Mouse (Mus musculus) gonadal fat pad, adult 2 months (tissue): Measurements from ENCODE around the gene Pitpna. TPM values are rescaled to one million over a fixed set of nuclear protein-coding genes. Genes with fewer than 3 reads are reported as not detected.

Experiments
- DNase-seq: peaks from one replicate; pipeline ENCODE4 v3.0.0-alpha.2; 2012; ENCODE audit warnings: low read depth
- polyA plus RNA-seq: library from polyadenylated mRNA; depleted of rRNA; stranded (reverse); fragments of >200 nt; gene quantifications from 2 replicates; pipeline ENCODE4 v1.2.3, GENCODE M21; 2012

The Pitpna gene
- polyA plus RNA-seq, 1 experiment, result 48.4 TPM

DNA sequence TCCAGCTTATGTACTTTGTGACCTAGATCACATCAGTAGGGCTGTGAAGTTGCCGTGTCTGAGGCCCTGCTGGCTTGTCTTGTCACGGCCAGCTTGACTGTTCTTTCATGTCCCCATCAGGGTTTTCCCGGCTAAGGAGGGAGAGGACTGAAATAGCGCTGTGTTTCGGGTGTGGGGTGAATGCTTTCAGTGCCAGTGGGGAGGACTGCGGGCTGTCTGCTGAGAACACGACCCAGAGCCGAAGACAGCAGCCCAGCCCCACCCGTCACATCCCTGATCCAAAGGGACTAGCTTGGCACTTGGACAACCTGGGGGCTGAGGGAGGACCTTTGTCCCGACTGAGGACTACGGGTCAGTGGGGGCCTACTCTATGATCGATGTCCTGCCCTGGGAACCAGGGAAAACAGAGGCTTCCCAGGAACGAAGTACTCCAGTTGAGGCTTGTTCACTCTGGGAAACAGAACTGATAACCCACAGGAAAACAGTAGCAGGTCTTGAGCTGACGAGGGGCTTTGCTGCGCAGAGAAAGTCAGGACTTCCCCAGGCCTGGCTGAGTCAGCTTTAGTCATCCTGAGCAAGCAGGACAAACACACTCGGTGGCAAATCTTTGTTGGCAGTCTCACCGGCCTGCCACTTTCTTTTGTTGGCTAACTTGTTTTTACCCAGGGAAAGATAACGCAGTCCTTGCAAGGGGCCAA, 23.9 kb upstream of the Pitpna start:
- DNase-seq, result no peak

DNA sequence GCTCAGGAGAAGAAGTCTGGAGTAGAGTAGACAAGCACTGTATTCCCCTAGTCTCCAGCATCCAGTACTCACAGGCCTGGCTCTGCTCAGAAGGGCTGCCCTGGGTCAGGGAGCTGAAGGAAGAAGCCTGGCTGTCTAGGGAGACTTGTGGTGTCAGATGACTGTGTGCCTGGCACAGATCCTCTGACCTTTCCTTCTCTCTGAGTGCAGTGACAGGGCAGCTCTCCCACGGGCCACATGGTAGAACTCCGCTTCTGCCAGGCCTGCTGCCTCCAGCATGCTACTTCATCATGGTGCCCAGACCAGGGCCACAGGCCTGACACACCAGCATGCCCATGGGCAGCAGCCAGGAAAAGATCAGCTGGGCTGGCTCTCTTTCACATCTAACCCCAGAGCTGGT, 22.0 kb upstream of the Pitpna start:
- no peak for DNase-seq

- no peak for DNase-seq
These were observed 21.4 kb upstream of the Pitpna start for GRCm38 (mm10) chr11:75566276-75567196.

DNA sequence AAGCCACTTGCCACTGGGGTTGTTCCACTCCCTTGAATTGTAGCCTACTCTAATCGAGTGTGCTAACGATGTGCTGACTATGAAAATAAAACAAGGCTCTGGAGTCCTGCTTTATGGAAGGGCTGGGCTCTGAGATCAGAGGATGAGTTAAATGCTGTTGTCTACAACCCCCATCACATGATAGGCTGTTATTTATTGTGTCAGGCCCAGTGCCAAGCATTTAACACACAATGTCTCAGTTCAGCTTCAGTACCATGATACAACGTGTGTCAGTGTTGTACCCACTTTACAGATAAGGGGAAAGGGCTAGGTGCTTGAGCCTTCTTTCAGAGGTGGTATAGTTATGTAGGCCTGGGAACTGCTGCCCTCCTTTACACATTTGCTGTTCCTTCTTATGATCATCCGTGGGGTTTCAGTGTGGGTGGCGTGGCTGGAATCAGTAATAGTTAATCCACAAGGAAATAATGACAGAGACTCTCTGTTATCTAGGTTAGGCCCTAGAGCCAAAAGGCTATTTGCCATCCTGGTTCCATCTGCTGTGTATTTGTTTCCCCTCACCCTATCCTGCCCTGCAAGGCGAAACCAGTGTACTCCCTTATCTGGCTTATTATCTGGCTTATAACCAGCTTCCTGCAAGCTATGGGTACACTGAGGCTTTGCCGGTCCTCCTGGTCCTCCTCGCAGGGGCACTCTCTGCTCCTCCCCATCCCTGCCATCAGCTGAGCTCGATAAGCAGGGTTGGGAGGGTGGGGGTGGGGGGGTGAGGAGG, 20.4 kb upstream of the Pitpna start:
- no peak for DNase-seq

DNA sequence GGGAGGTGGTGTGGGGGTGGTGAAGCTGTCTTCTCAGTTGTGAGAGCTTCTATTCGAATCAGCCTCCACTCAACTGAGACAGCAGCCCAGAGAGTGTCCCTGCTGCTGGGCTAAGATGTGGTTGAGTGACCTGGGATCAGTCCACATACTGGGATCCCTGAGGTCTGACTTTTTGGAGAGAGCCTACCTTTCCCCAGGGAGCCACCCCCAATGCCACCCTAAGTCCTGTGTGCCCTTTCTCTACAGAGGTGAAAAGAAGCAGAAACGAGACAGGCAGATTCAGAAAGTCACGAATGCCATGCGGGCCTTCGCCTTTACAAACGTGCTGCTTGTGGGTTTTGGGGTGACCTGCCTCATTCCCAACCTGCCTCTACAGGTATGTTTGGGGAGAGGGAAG, 19.8 kb upstream of the Pitpna start:
- no peak for DNase-seq

DNA sequence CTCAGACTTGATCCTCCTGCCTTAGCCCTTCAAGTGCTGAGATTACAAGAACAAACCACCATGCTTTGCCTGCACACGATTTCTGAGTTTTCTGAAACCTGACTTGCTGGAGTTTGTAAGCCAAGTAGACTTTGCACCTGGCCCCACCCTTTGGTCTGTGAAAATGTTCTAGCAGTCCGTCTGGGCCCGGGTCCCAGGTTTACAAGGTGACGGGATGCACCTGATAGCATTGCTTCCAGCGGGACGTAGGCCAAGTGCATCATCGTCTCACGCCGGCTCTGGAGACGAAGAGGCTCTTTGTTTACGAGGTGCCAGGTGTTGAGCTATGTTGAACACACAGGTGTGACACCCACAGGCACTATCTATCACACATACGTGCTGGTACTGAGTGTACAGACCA, 18.9 kb upstream of the Pitpna start:
- DNase-seq, result no peak

- DNase-seq, result no peak
These were observed 17.3 kb upstream of the Pitpna start for GRCm38 (mm10) chr11:75570375-75571125.

DNA sequence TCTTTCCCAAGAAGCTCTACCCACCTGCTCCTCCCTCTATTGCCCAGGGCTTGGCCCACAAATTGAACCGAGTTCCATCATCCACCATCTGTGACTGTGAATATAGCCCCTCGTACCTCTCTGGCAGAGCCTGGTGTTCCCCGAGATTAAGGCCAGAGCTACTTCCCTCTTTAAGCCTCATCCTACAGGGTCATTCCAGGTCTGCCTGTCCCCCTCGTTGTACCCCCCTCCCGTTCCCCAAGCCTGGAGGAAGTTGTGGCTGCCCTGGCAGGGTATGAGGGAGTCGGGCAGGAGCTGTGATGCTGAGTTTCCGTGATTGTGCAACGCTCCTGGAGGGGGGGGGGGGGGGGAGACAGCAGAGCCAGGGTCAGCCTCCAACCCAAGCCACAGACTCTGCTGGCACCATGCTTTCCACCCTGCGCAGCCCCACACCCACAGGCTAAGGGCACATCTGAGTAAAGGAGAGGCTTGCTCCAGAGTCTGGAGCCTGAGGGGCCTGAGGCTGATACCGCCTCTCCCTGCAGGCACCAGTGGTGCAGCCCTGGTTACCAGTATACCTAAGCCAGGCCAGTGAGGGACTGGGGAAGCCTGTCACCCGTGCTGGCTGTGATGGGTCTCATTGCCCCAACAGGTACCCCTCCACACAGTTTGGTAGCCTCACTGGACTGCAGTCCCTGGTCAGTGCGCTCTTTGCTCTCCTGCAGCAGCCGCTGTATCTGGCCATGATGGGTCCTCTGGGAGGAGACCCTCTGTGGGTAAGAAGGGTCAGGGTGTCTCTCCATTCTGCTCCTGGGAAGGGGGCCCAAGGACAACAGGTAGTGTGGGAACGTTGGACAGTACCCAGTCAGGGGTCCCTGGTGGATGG, 16.5 kb upstream of the Pitpna start:
- no peak for DNase-seq

- DNase-seq, result no peak
These were observed 15.6 kb upstream of the Pitpna start for GRCm38 (mm10) chr11:75572301-75572791.

- DNase-seq, result no peak
These were observed 14.8 kb upstream of the Pitpna start for GRCm38 (mm10) chr11:75572854-75573650.

GRCm38 (mm10) chr11:75574378-75575123, 13.3 kb upstream of the Pitpna start:
- no peak for DNase-seq

GRCm38 (mm10) chr11:75575560-75576123, 12.3 kb upstream of the Pitpna start:
- no peak for DNase-seq

DNA sequence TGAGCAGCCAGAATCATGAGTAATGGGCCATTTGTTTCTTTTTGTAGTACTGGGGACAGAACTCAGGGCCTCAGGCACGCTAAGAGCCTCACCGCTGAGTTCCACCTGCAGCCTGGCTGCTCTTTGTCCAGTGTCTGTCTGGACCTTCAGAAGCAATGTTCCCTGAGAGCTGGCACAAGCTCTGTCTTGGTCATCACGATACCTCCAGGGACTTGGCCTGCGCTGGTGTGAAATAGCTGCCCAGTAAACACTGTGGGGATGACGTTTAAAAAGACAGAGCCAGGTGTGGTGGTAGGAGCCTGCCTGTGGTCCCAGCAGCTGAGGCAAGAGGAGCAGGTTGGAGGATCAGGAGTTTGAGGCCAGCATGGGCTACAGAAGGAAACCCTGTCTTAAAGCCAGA, 9.3 kb upstream of the Pitpna start:
- no peak for DNase-seq

GRCm38 (mm10) chr11:75581495-75582149, 6.3 kb upstream of the Pitpna start:
- DNase-seq, result no peak

GRCm38 (mm10) chr11:75583521-75583920, 4.4 kb upstream of the Pitpna start:
- DNase-seq, result no peak

DNA sequence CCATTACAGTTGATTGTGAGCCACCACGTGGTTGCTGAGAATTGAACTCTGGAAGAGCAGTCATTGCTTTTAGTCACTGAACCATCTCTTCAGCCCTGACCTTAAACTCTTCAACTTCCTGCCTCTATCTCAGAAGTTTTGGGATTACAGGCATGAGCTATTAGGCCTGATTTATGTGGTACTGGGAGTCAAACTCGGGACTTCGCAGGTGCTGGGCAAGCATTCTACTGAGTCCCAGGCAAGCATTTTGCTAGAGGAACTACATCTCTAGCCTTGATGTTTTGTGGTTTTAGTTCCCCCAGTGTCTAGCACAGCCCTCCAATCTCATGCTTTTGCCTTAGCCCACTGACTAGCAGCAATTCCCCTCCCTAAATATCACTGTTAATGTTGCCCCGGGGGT, 2.8 kb upstream of the Pitpna start:
- no peak for DNase-seq

- DNase-seq, result no peak
These were observed 1.9 kb upstream of the Pitpna start for GRCm38 (mm10) chr11:75585978-75586377.

- DNase-seq, result no peak
These were observed 934 bp upstream of the Pitpna start for GRCm38 (mm10) chr11:75586963-75587362.
